Mouse (Mus musculus) urinary bladder, postnatal 14 days (tissue): ENCODE results near the gene D230025D16Rik.
"Not testable (repeated sequence)": the region's sequence is repeated elsewhere in the genome, so short reads cannot be mapped to it uniquely, and the experiment has no call there.

Source experiments
- DNase-seq: peaks from one replicate; pipeline ENCODE4 v3.0.0; 2021; ENCODE audit warnings: low spot score

The D230025D16Rik gene

GRCm38 (mm10) chr8:105224413-105225271 lies at the start of gene D230025D16Rik:
Gene D230025D16Rik (plus strand): TSS chr8:105225145.
- DNase-seq: peak; percentile 96

DNA sequence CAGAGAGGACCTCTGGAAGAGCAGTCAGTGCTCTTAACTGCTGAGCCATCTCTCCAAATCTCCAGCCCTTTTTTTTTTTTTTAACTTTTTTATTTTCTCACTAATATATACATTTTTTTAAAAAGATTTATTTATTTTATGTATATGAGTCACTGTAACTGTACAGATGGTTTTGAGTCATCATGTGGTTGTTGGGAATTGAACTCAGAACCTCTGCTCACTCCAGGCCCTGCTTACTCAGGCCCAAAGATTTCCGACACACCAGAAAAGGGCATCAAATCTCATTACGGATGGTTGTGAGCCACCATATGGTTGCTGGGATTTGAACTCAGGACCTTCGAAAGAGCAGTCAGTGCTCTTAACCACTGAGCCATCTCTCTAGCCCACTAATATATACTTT lies 49.7 kb upstream of the D230025D16Rik start:
- not testable (repeated sequence) for DNase-seq

DNA sequence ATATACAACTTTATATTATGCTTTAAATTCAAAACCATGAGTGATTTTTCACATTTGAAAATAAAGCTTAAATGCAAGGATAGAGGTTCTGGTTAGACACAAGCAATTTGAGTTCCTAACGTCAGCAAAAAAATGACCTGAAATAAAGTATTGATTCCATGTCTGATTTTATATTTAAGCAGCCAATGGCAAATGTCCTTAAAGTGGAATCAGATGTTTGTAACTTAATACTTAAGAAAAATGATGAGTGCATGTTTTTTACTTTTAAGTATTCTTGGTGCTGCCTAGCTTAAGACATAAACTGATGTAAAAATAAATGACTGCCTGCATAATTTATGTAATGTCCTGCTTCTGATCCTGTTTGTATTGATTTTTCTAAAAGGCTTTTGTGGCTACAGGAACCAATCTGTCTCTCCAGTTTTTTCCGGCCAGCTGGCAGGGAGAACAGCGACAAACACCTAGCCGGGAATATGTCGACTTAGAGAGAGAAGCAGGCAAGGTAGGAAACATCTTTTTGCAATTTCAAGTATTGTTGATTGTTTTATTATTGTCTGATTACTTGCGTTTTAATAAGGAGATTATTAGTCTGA lies 46.6 kb upstream of the D230025D16Rik start:
- DNase-seq: no peak

- no peak for DNase-seq
These were observed 42.7 kb upstream of the D230025D16Rik start for GRCm38 (mm10) chr8:105182201-105182600.

GRCm38 (mm10) chr8:105186467-105187005 lies 38.4 kb upstream of the D230025D16Rik start:
- DNase-seq: no peak

DNA sequence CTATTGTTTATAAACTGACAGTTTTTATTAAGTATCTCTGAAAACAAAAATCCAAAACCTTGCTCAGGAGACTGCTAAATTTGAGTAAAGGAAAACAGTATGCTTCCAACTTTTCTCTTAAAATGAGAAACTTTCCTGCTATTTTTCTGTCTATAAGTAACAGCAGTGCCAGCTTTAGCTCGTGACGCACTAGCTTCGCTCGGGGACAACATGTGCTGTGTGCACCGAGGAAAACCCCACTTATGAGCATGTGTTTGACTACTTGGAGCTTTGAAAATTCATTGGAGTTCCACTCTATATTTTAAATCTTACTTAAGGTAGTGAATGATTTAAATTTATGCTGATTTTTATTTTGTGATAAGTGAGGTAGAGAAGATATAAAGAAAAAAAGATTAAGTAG lies 32.8 kb upstream of the D230025D16Rik start:
- no peak for DNase-seq

DNA sequence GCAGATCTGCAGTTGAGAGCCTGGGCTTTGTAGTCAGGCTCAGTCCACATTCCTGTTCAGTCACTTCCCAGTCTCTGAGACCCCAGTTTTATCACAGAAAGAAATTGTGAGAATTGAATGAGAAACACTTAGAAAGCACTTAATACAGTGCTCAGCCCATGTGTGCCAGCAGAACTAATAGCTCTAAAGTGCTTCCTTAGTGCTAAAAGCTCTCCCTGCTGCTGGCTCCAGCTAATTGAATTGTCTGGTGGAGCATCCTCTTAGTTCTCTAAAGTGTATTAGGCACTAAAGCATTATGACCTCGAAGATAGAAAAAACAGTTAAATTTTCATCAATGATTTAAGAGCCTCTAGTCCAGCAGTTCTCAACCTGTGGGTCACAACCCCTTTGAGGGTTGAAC lies 19.2 kb upstream of the D230025D16Rik start:
- DNase-seq: no peak

- DNase-seq: no peak
These were observed 18.1 kb upstream of the D230025D16Rik start for GRCm38 (mm10) chr8:105206766-105207275.

GRCm38 (mm10) chr8:105207675-105208273 lies 17.2 kb upstream of the D230025D16Rik start:
- DNase-seq: no peak

- DNase-seq: no peak
These were observed 15.5 kb upstream of the D230025D16Rik start for GRCm38 (mm10) chr8:105209153-105210110.

DNA sequence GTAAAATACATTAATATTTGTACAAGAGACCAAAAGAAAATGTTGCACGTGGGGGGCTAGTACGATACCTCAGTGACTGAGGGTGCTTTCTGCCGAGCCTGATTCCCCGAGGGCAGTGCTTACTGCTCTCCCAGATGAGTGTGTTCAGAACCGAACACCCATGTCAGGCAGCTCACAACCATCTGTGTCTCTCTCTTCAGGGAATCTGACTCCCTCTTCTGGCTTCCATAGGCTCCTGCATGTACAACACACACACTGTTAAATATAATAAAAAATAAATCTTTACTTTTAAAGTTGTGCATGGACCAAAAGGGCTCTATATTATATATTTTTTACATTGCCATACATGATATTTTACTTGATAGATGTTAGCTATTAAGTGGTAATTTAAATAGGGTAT lies 10.8 kb upstream of the D230025D16Rik start:
- no peak for DNase-seq

GRCm38 (mm10) chr8:105217926-105218522 lies 6.9 kb upstream of the D230025D16Rik start:
- no peak for DNase-seq

DNA sequence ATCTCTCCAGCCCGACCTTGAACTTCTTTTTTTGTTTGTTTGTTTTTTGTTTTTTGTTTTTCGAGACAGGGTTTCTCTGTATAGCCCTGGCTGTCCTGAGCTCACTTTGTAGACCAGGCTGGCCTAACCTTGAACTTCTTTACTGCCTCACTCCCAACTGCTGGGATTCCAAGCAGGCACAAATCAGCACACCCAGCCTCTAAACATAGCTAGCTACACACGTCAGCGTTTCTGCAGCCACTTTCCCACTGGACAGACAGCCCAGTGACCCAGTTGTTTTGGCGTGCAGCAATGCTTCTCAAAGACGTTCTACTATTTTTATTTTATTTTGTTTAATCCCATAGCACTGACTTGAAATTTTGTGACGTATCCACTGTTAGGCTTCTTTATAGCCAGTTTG lies 1.1 kb upstream of the D230025D16Rik start:
- no peak for DNase-seq

DNA sequence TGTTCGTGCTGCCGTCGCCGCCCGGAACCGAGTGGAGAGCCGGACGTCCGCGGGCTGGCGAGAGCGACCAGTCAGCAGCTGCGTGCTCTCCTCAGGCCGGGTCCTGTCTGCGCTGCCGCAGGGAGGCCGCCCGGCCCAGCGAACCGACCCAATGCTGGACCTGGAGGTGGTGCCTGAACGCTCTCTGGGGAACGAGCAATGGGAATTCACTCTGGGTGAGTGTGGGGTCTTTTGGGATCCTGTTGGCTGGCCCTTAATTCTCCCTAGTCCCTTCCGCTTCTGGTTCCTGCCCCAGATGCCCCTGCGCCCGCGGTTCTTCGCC lies 288 bp downstream of the D230025D16Rik start:
- DNase-seq: no peak

DNA sequence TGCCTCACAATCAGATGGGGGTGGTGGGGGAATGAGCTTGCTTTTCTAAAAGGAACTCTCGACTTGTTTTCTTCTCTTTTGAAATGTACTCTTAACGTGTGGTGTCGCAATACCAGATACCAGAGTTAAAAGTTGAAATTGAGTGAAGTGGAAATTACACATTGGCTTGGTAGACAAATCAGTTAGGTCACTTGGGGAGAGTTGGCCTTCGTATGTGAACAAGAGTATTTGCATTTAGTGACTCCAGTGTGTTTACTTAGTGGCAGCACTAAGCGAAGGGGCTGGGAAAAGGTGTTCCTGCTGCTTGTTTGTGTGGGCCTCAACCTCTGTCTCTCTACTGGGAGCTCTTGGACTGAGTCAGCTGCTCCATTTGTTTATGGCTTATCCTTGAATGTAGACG lies 972 bp downstream of the D230025D16Rik start:
- no peak for DNase-seq

GRCm38 (mm10) chr8:105231503-105232320 lies 6.8 kb downstream of the D230025D16Rik start:
- no peak for DNase-seq

DNA sequence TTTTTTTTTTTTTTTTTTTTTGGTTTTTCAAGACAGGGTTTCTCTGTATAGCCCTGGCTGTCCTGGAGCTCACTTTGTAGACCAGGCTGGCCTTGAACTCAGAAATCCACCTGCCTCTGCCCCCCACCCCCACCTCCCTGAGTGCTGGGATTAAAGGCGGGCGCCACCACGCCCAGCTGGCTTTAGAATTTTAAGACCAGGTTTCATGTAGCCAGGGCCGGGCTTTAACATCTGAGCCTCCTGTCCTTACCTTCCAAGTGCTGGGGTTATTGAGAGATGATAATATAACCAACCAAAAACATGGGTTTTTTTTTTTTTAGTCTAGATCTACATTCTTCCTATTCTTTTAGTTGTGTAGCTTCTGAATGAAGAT lies 7.4 kb downstream of the D230025D16Rik start:
- DNase-seq: not testable (repeated sequence)

- DNase-seq: no peak
These were observed 8.4 kb downstream of the D230025D16Rik start for GRCm38 (mm10) chr8:105233126-105233935.

- DNase-seq: no peak
These were observed 10.3 kb downstream of the D230025D16Rik start for GRCm38 (mm10) chr8:105235206-105235605.
